Mouse (Mus musculus) heart, postnatal 36 days (tissue): ENCODE measurements at regions not wholly inside any gene's neighbourhood (a gene's known extent, or its start where the extent isn't known, plus 50 kb on each side); places are given as distances from the start of the nearest gene placed in this dataset.
"Not testable (repeated sequence)": the region's sequence is repeated elsewhere in the genome, so short reads cannot be mapped to it uniquely, and the experiment has no call there.

Experiments used
- DNase-seq, 2 experiments: peaks; one replicate each; pipeline ENCODE4 v3.0.0; 2021 to 2022
- intact Hi-C: fragments of 180-260 bp; cut with DNase I; formaldehyde crosslinking; loops from one replicate; pipeline ENCODE4 v1.15.1; 2025

- DNase-seq, result peak; percentile 13 to 26
- intact Hi-C loops, result loop anchor here (2.0 kb wide), 1 partner anchor 64 kb away; no protein-coding TSS in a partner anchor
Measured at GRCm38 (mm10) chr10:91507038-91507437, 325.9 kb upstream of the Tmpo start.

GRCm38 (mm10) chr10:91504891-91505290, 323.8 kb upstream of the Tmpo start:
- intact Hi-C loops, result no loop called here
- no peak for DNase-seq

- peak in 1 of 2 experiments; percentile 3 for DNase-seq
- intact Hi-C loops, result no loop called here
Measured at GRCm38 (mm10) chr10:91498543-91498942, 317.4 kb upstream of the Tmpo start.

GRCm38 (mm10) chr10:91464691-91465090, 283.6 kb upstream of the Tmpo start:
- intact Hi-C loops, result no loop called here
- DNase-seq, result peak in 1 of 2 experiments; percentile 17

GRCm38 (mm10) chr10:91447974-91448703, 267.0 kb upstream of the Tmpo start:
- no peak for DNase-seq
- intact Hi-C loops, result no loop called here

- DNase-seq, result no peak
- intact Hi-C loops, result loop anchor here (2.0 to 5.0 kb wide), 2 partner anchors 63 to 146 kb away; no protein-coding TSS in a partner anchor
Measured at GRCm38 (mm10) chr10:91443321-91443720, 262.2 kb upstream of the Tmpo start.

- peak; percentile 14 to 27 for DNase-seq
- intact Hi-C loops, result loop anchor here (5.0 kb wide), 1 partner anchor 143 kb away; no protein-coding TSS in a partner anchor
Measured at GRCm38 (mm10) chr10:91440051-91440450, 258.9 kb upstream of the Tmpo start.

GRCm38 (mm10) chr10:91437917-91438316, 256.8 kb upstream of the Tmpo start:
- DNase-seq, result no peak
- intact Hi-C loops, result no loop called here

GRCm38 (mm10) chr10:91436091-91436569, 255.0 kb upstream of the Tmpo start:
- intact Hi-C loops, result no loop called here
- DNase-seq, result no peak

- no peak for DNase-seq
Measured at GRCm38 (mm10) chr10:91430281-91430680, 249.2 kb upstream of the Tmpo start.

GRCm38 (mm10) chr10:91426584-91426983, 245.5 kb upstream of the Tmpo start:
- intact Hi-C loops, result no loop called here
- DNase-seq, result no peak

More at GRCm38 (mm10) chr10:91430281-91430680, 249.2 kb upstream of the Tmpo start:
- intact Hi-C loops, result no loop called here

- DNase-seq, intact Hi-C loops: not testable (repeated sequence)
Measured at GRCm38 (mm10) chr10:91425625-91426385, 244.7 kb upstream of the Tmpo start.

- DNase-seq, result no peak
- intact Hi-C loops, result no loop called here
Measured at GRCm38 (mm10) chr10:91424786-91425185, 243.7 kb upstream of the Tmpo start.

- intact Hi-C loops, result no loop called here
- no peak for DNase-seq
Measured at GRCm38 (mm10) chr10:91387255-91387654, 206.1 kb upstream of the Tmpo start.

GRCm38 (mm10) chr10:91384372-91384771, 203.3 kb upstream of the Tmpo start:
- peak; percentile 7 to 13 for DNase-seq
- intact Hi-C loops, result no loop called here

GRCm38 (mm10) chr10:91376683-91377082, 195.6 kb upstream of the Tmpo start:
- intact Hi-C loops, result no loop called here
- DNase-seq, result no peak

GRCm38 (mm10) chr10:91367488-91367887, 186.4 kb upstream of the Tmpo start:
- no peak for DNase-seq
- intact Hi-C loops, result no loop called here

- intact Hi-C loops, result no loop called here
- DNase-seq, result no peak
Measured at GRCm38 (mm10) chr10:91362587-91362986, 181.5 kb upstream of the Tmpo start.

GRCm38 (mm10) chr10:91361621-91362020, 180.5 kb upstream of the Tmpo start:
- DNase-seq, result no peak
- intact Hi-C loops, result no loop called here

GRCm38 (mm10) chr10:91345465-91345864, 164.3 kb upstream of the Tmpo start:
- intact Hi-C loops, result no loop called here
- no peak for DNase-seq

GRCm38 (mm10) chr10:91342083-91342482, 161.0 kb upstream of the Tmpo start:
- intact Hi-C loops, result no loop called here
- no peak for DNase-seq

GRCm38 (mm10) chr10:91339361-91339760, 158.2 kb upstream of the Tmpo start:
- intact Hi-C loops, result no loop called here
- DNase-seq, result no peak
